Mouse (Mus musculus): ENCODE measurements at regions not wholly inside any gene's neighbourhood (a gene's known extent, or its start where the extent isn't known, plus 50 kb on each side); places are given as distances from the start of the nearest gene placed in this dataset.

DNA sequence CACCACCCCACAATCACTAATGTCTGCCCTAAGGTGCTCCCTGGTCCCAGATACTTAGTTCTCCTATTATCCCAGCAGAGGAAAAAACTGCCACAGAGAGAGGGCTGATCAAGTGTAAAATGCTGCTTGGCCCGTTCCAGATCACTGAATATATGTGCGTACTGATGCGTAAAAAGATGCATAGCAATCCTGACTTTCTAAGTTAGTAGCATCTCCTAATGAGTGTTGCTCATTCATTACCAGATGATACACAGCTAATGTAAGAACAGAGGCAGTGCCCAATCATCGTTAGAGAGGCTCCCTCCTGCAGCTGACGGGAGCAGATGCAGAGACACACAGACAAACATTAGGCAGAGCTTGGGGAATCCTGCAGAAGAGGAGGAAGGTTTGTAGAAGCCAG, 177.6 kb upstream of the Tcf21 start:
- no peak for TF ChIP-seq POLR2A (IDR thresholded peaks at IDR 0.05; ENCODE audit: borderline replicate concordance, extremely low read depth, insufficient read depth, insufficient read length, poor library complexity, severe bottlenecking)
- TF ChIP-seq CTCF (IDR thresholded peaks at IDR 0.05; ENCODE audit: borderline replicate concordance, extremely low read depth, insufficient read depth, insufficient read length), result no peak

All from brain, embryonic 14.5 days (tissue).